Mouse (Mus musculus): ENCODE measurements around the gene Cdc6. TPM values are rescaled to one million over a fixed set of nuclear protein-coding genes. Genes with fewer than 3 reads are reported as not detected.

Gene Cdc6
- polyA plus RNA-seq, 2 experiments = 15.6 to 25.8 TPM

- H3K9ac ChIP-seq (ENCODE audit: low read depth, low read length, severe bottlenecking) = peak overlapping the region; percentile 44; the same call in 1 of the 2 replicates
- H3K4me2 ChIP-seq (replicated peaks; ENCODE audit: low read depth, low read length, severe bottlenecking) = peak overlapping the region; percentile 96
- ATAC-seq (ENCODE audit: low FRiP score, low read depth) = peak; percentile 72
- no peak for TF ChIP-seq POLR2A (IDR thresholded peaks at IDR 0.05; ENCODE audit: borderline replicate concordance, extremely low read depth, insufficient read depth, insufficient read length)
- H3K4me1 ChIP-seq (ENCODE audit: control insufficient read depth, insufficient read depth, low read length) = peaks cover 88% of the 10 kb centered on the region
- H3K4me3 ChIP-seq (replicated peaks; ENCODE audit: low read length) = peak overlapping the region; percentile 67
- 2% methylated on average over 30 of the region's 32 CpGs for WGBS
- H3K9me3 ChIP-seq (ENCODE audit: control insufficient read depth, low read length) = no peaks in the 10 kb centered on the region
- H3K27me3 ChIP-seq (ENCODE audit: control insufficient read depth, insufficient read depth, low read length) = no peaks in the 10 kb centered on the region
- peak; percentile 94 for DNase-seq (ENCODE audit: low spot score)
- H3K36me3 ChIP-seq (ENCODE audit: control insufficient read depth, insufficient read depth, low read length) = peaks cover 23% of the 10 kb centered on the region
- peak overlapping the region; percentile 71 for H3K27ac ChIP-seq (replicated peaks; ENCODE audit: low read depth, low read length)
Measured at GRCm38 (mm10) chr11:98963191-98964021, 55.8 kb downstream of the Cdc6 start.

- Histone ChIP-seq H3K4me3 (replicated peaks; ENCODE audit: low read length) (peak overlapping the region; percentile 67), H3K9me3 (ENCODE audit: control insufficient read depth, low read length) (no peaks in the 10 kb centered on the region), H3K9ac (ENCODE audit: low read depth, low read length, severe bottlenecking) (peak overlapping the region; percentile 34; the same call in 1 of the 2 replicates), H3K27ac (replicated peaks; ENCODE audit: low read depth, low read length) (peak overlapping the region; percentile 71), H3K4me2 (replicated peaks; ENCODE audit: low read depth, low read length, severe bottlenecking) (peak overlapping the region; percentile 96), H3K4me1 (ENCODE audit: control insufficient read depth, insufficient read depth, low read length) (peaks cover 91% of the 10 kb centered on the region), H3K27me3 (ENCODE audit: control insufficient read depth, insufficient read depth, low read length) (no peaks in the 10 kb centered on the region), H3K36me3 (ENCODE audit: control insufficient read depth, insufficient read depth, low read length) (peaks cover 30% of the 10 kb centered on the region)
- 21% methylated on average over 6 of the region's 6 CpGs for WGBS
- ATAC-seq (ENCODE audit: low FRiP score, low read depth) (0 out of 2 replicates have a peak, but pooled peaks have one; percentile 6), DNase-seq (ENCODE audit: low spot score) (no peak)
- no peak for TF ChIP-seq POLR2A (IDR thresholded peaks at IDR 0.05; ENCODE audit: borderline replicate concordance, extremely low read depth, insufficient read depth, insufficient read length)
Measured at GRCm38 (mm10) chr11:98964201-98964615, 56.6 kb downstream of the Cdc6 start.

- no peaks in the 10 kb centered on the region for H3K27me3 ChIP-seq (ENCODE audit: control insufficient read depth, insufficient read depth, low read length)
- peaks cover 36% of the 10 kb centered on the region for H3K36me3 ChIP-seq (ENCODE audit: control insufficient read depth, insufficient read depth, low read length)
- DNase-seq (ENCODE audit: low spot score) = no peak
- H3K4me2 ChIP-seq (replicated peaks; ENCODE audit: low read depth, low read length, severe bottlenecking) = peak overlapping the region; percentile 96
- H3K27ac ChIP-seq (replicated peaks; ENCODE audit: low read depth, low read length) = peak overlapping the region; percentile 71
- ATAC-seq (ENCODE audit: low FRiP score, low read depth) = 0 out of 2 replicates have a peak, but pooled peaks have one; percentile 1
- peak overlapping the region; percentile 67 for H3K4me3 ChIP-seq (replicated peaks; ENCODE audit: low read length)
- H3K9me3 ChIP-seq (ENCODE audit: control insufficient read depth, low read length) = no peaks in the 10 kb centered on the region
- 23% methylated on average over 15 of the region's 15 CpGs for WGBS
- peaks cover 91% of the 10 kb centered on the region for H3K4me1 ChIP-seq (ENCODE audit: control insufficient read depth, insufficient read depth, low read length)
- peak overlapping the region; percentile 34 for H3K9ac ChIP-seq (ENCODE audit: low read depth, low read length, severe bottlenecking)
- TF ChIP-seq POLR2A (IDR thresholded peaks at IDR 0.05; ENCODE audit: borderline replicate concordance, extremely low read depth, insufficient read depth, insufficient read length) = no peak
Measured at GRCm38 (mm10) chr11:98964616-98965415, 57.2 kb downstream of the Cdc6 start.

GRCm38 (mm10) chr11:98965416-98966077 is 57.9 kb downstream of the Cdc6 start:
- no peaks in the 10 kb centered on the region for H3K27me3 ChIP-seq (ENCODE audit: control insufficient read depth, insufficient read depth, low read length)
- H3K4me3 ChIP-seq (replicated peaks; ENCODE audit: low read length) = peak overlapping the region; percentile 67
- H3K36me3 ChIP-seq (ENCODE audit: control insufficient read depth, insufficient read depth, low read length) = peaks cover 43% of the 10 kb centered on the region
- TF ChIP-seq POLR2A (IDR thresholded peaks at IDR 0.05; ENCODE audit: borderline replicate concordance, extremely low read depth, insufficient read depth, insufficient read length) = no peak
- peaks cover 94% of the 10 kb centered on the region for H3K4me1 ChIP-seq (ENCODE audit: control insufficient read depth, insufficient read depth, low read length)
- H3K4me2 ChIP-seq (replicated peaks; ENCODE audit: low read depth, low read length, severe bottlenecking) = peak overlapping the region; percentile 96
- ATAC-seq (ENCODE audit: low FRiP score, low read depth) = no peak
- H3K9ac ChIP-seq (ENCODE audit: low read depth, low read length, severe bottlenecking) = peak overlapping the region; percentile 34; the same call in 1 of the 2 replicates
- peak overlapping the region; percentile 71; the same call in 1 of the 2 replicates for H3K27ac ChIP-seq (replicated peaks; ENCODE audit: low read depth, low read length)
- no peak for DNase-seq (ENCODE audit: low spot score)
- 11% methylated on average over 10 of the region's 11 CpGs for WGBS
- H3K9me3 ChIP-seq (ENCODE audit: control insufficient read depth, low read length) = no peaks in the 10 kb centered on the region
